Mouse (Mus musculus) heart, postnatal 0 days (tissue): ENCODE results near the gene Smyd1.

ENCODE experiments used
- CTCF ChIP-seq: IDR thresholded peaks from 2 replicates; pipeline ENCODE4 v1.5.1; 2016; ENCODE audit warnings: antibody characterized with exemption, control low read depth, low read depth
- EP300 ChIP-seq: IDR thresholded peaks from 2 replicates; pipeline ENCODE4 v1.6.1; 2016; ENCODE audit warnings: antibody characterized with exemption, low read depth

- TF ChIP-seq CTCF (no peak), EP300 (no peak)
These were observed 109.6 kb downstream of the Smyd1 start for GRCm38 (mm10) chr6:71212471-71212870.
